Mouse (Mus musculus) bone marrow, adult 2 months (tissue): ENCODE results near the gene Strn4. TPM values are rescaled to one million over a fixed set of nuclear protein-coding genes. Genes with fewer than 3 reads are reported as not detected.

Experiments used
- H3K27ac ChIP-seq: fragments of 200-500 bp; 2 replicates; pipeline ENCODE4 v1.5.1; 2012; ENCODE audit warnings: low read depth, mild to moderate bottlenecking, control low read depth, inconsistent platforms, low read length; ENCODE audit not compliant: control insufficient read depth, poor library complexity, insufficient read depth
- H3K4me1 ChIP-seq: fragments of 200-500 bp; 2 replicates; pipeline ENCODE4 v1.6.1; 2011; ENCODE audit warnings: low read length; ENCODE audit not compliant: control insufficient read depth, insufficient read depth
- H3K4me3 ChIP-seq: fragments of 200-500 bp; replicated peaks from 2 replicates; pipeline ENCODE3; 2011; ENCODE audit warnings: mild to moderate bottlenecking, low read depth, low read length, control low read depth; ENCODE audit not compliant: control insufficient read depth
- CTCF ChIP-seq: fragments of 200-500 bp; IDR thresholded peaks from 2 replicates; pipeline ENCODE4 v1.5.1; 2011; ENCODE audit warnings: low read length, control low read depth; ENCODE audit not compliant: control insufficient read depth, insufficient read depth
- POLR2A ChIP-seq: fragments of 200-500 bp; IDR thresholded peaks from 2 replicates; pipeline ENCODE4 v1.6.1; 2011; ENCODE audit warnings: low read depth, mild to moderate bottlenecking, control low read depth, low read length, borderline replicate concordance; ENCODE audit not compliant: control insufficient read depth
- WGBS: fragments of 180-500 bp; shearing (Covaris S2); methylation state at CpG from one replicate; pipeline ENCODE4 v1.1.7; 2018; 5-methylcytosine and 5-hydroxymethylcytosine counted together
- polyA plus RNA-seq: library from polyadenylated mRNA; stranded (reverse); fragments of >200 nt; gene quantifications from 2 replicates; pipeline ENCODE4 v1.2.4, GENCODE M21; 2011; ENCODE audit warnings: low replicate concordance; ENCODE audit not compliant: missing spikeins, insufficient read depth, insufficient read length

The Strn4 gene
- polyA plus RNA-seq = 41.2 and 92.7 TPM in 2 replicates

- Histone ChIP-seq H3K27ac (peak within 1 kb of the TSS; percentile 92), H3K4me1 (peaks cover 6% of the 10 kb centered on the region; the same call in 1 of the 2 replicates), H3K4me3 (peak within 1 kb of the TSS; percentile 98)
- 13% methylated on average over 1 of the region's 1 CpGs for WGBS
- TF ChIP-seq CTCF (no peak), POLR2A (no peak)
Observed at GRCm38 (mm10) chr7:16815351-16815941, at the start of gene Strn4. Gene Strn4, plus strand, starts transcription at chr7:16815889.

- Histone ChIP-seq H3K4me1 (no peaks in the 10 kb centered on the region), H3K27ac (no peak overlapping the region), H3K4me3 (no peak overlapping the region)
- 68% methylated on average over 2 of the region's 2 CpGs for WGBS
- TF ChIP-seq CTCF (no peak), POLR2A (no peak)
Observed at GRCm38 (mm10) chr7:16766443-16766842, 49.2 kb upstream of the Strn4 start.

GRCm38 (mm10) chr7:16775888-16776287, 39.8 kb upstream of the Strn4 start:
- TF ChIP-seq POLR2A = no peak
- no peak for TF ChIP-seq CTCF
- Histone ChIP-seq H3K27ac (no peak overlapping the region), H3K4me1 (peaks cover 1% of the 10 kb centered on the region; the same call in 1 of the 2 replicates), H3K4me3 (no peak overlapping the region)
- WGBS = 49% methylated on average over 5 of the region's 5 CpGs

- H3K27ac ChIP-seq = no peak overlapping the region
Observed at GRCm38 (mm10) chr7:16780076-16780475, 35.6 kb upstream of the Strn4 start.

GRCm38 (mm10) chr7:16780825-16781554, 34.7 kb upstream of the Strn4 start, which contains the start of gene Slc1a5:
Gene Slc1a5, plus strand, starts transcription at chr7:16781340.
- peaks cover 6% of the 10 kb centered on the region; the same call in 1 of the 2 replicates for H3K4me1 ChIP-seq
- peak within 1 kb of the TSS; percentile 93 for H3K4me3 ChIP-seq
- TF ChIP-seq CTCF = no peak
- peak; percentile 99 for TF ChIP-seq POLR2A
- peak within 1 kb of the TSS; percentile 84 for H3K27ac ChIP-seq
- 2% methylated on average over 34 of the region's 34 CpGs for WGBS

More at GRCm38 (mm10) chr7:16780076-16780475, 35.6 kb upstream of the Strn4 start:
- 82% methylated on average over 5 of the region's 5 CpGs for WGBS
- no peak overlapping the region for H3K4me3 ChIP-seq
- TF ChIP-seq CTCF = no peak
- TF ChIP-seq POLR2A = no peak
- H3K4me1 ChIP-seq = peaks cover 6% of the 10 kb centered on the region; the same call in 1 of the 2 replicates

GRCm38 (mm10) chr7:16781555-16781815, 34.2 kb upstream of the Strn4 start:
- no peak for TF ChIP-seq POLR2A
- no peak for TF ChIP-seq CTCF
- H3K4me3 ChIP-seq = peak overlapping the region; percentile 93
- peak overlapping the region; percentile 84 for H3K27ac ChIP-seq
- under 1% methylated on average over 10 of the region's 10 CpGs for WGBS
- H3K4me1 ChIP-seq = peaks cover 6% of the 10 kb centered on the region; the same call in 1 of the 2 replicates

- Histone ChIP-seq H3K27ac (peak overlapping the region; percentile 84), H3K4me1 (peaks cover 6% of the 10 kb centered on the region; the same call in 1 of the 2 replicates), H3K4me3 (peak overlapping the region; percentile 93)
- under 1% methylated on average over 60 of the region's 60 CpGs for WGBS
- TF ChIP-seq POLR2A (peak; percentile 32; the same call in 1 of the 2 replicates), CTCF (no peak; the same call in 1 of the 2 replicates)
Observed at GRCm38 (mm10) chr7:16781816-16782554, 33.7 kb upstream of the Strn4 start.
